Mouse (Mus musculus) CD4-positive naive resting alpha-beta T cell, adult 57 days (primary cell): ENCODE data around the gene P2rx2. TPM values are rescaled to one million over a fixed set of nuclear protein-coding genes. Genes with fewer than 3 reads are reported as not detected.

Source experiments
- total RNA-seq: library from RNA; stranded (reverse); gene quantifications from one replicate; pipeline ENCODE4 v1.2.4, GENCODE M21; 2023

P2rx2 gene
- total RNA-seq, result 0.27 TPM

GRCm38 (mm10) chr5:110342648-110343284 is at the start of gene P2rx2:
Gene P2rx2 (minus strand): TSS chr5:110343212.

DNA sequence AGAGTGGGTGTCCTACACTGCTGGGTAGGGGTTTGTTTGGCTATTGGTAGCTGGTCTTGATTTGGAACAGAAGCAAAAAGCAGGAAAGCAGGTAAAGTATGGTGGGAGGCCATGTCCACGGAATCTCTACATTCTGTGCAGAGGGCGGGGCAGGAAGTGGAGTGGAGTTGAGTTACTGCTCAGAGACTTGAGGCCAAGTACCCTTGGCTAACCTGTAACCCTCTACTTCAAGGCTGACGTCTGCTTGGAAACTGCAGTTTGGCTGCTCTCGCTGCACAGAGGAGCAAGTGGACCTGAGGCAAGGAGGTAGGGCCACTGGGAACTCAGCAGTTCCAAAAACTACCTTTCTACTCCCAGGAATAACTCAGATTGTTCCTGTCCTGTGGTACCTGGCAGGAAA is 1.5 kb upstream of the P2rx2 start, which contains the start of gene Lrcol1:
Gene Lrcol1 (plus strand): TSS at position 207 of the 400 bp plus-strand sequence.

Other genes starting within 250 kb of the P2rx2 start
- 1.0 TPM for gene Gm35315, start 248.8 kb downstream of the P2rx2 start, total RNA-seq
- 0.56 TPM for gene Plcxd1, start 243.2 kb downstream of the P2rx2 start, total RNA-seq
- 139 TPM for gene Gtpbp6, start 235.0 kb downstream of the P2rx2 start, total RNA-seq
- 4.2 TPM for gene Zfp605, start 233.1 kb downstream of the P2rx2 start, total RNA-seq
- gene Chfr, start 207.4 kb downstream of the P2rx2 start, total RNA-seq, result 90.4 TPM
- 43.0 TPM for gene Golga3, start 166.5 kb downstream of the P2rx2 start, total RNA-seq
- gene Ankle2, start 112.2 kb downstream of the P2rx2 start, total RNA-seq, result 57.6 TPM
- gene Pgam5, start 73.3 kb downstream of the P2rx2 start, total RNA-seq, result 37.0 TPM
- 4.1 TPM for gene Pxmp2, start 57.0 kb downstream of the P2rx2 start, total RNA-seq
- 4.7 TPM for gene Pole, start 56.9 kb downstream of the P2rx2 start, total RNA-seq
- gene Lrcol1, start 1.5 kb upstream of the P2rx2 start, total RNA-seq, result not detected
- gene Fbrsl1, start 105.3 kb upstream of the P2rx2 start, total RNA-seq, result 168 TPM
- 5.9 TPM for gene Galnt9, start 201.1 kb upstream of the P2rx2 start, total RNA-seq